Mouse (Mus musculus) lung, embryonic 14.5 days (tissue): Measurements from ENCODE around the gene Neurog1. TPM values are rescaled to one million over a fixed set of nuclear protein-coding genes. Genes with fewer than 3 reads are reported as not detected.

ENCODE experiments used
- ATAC-seq: fragments of 200-750 bp; cut with Nextera tagmentation; 2 replicates; pipeline ENCODE4 v1.8.0; 2017; ENCODE audit warnings: mild to moderate bottlenecking, moderate TSS enrichment, moderate library complexity; ENCODE audit not compliant: insufficient read depth
- DNase-seq: peaks from one replicate; pipeline ENCODE4 v3.0.0-alpha.2; 2015
- H3K27ac ChIP-seq: fragments of 300-500 bp; sonication (generic); 2 replicates; pipeline ENCODE4 v1.5.1; 2014; ENCODE audit warnings: low read depth, mild to moderate bottlenecking, moderate library complexity
- H3K27me3 ChIP-seq: fragments of 300-500 bp; sonication (generic); 2 replicates; pipeline ENCODE4 v1.6.1; 2014; ENCODE audit warnings: low read length, control low read depth; ENCODE audit not compliant: insufficient read depth
- H3K36me3 ChIP-seq: fragments of 300-500 bp; sonication (generic); 2 replicates; pipeline ENCODE4 v1.6.1; 2014; ENCODE audit warnings: control low read depth; ENCODE audit not compliant: insufficient read depth
- H3K4me1 ChIP-seq: fragments of 300-500 bp; sonication (generic); 2 replicates; pipeline ENCODE4 v1.6.1; 2014; ENCODE audit warnings: antibody characterized with exemption, control low read depth; ENCODE audit not compliant: insufficient read depth
- H3K4me2 ChIP-seq: fragments of 300-500 bp; sonication (generic); 2 replicates; pipeline ENCODE4 v1.6.1; 2014; ENCODE audit warnings: mild to moderate bottlenecking
- H3K4me3 ChIP-seq: fragments of 300-500 bp; sonication (generic); 2 replicates; pipeline ENCODE4 v1.5.1; 2014; ENCODE audit warnings: low read depth, low read length
- H3K9ac ChIP-seq: fragments of 300-500 bp; sonication (generic); 2 replicates; pipeline ENCODE4 v1.6.1; 2014
- H3K9me3 ChIP-seq: fragments of 300-500 bp; sonication (generic); 2 replicates; pipeline ENCODE4 v1.6.1; 2016; ENCODE audit warnings: low read depth, low read length, control low read depth
- CTCF ChIP-seq: IDR thresholded peaks from 2 replicates; pipeline ENCODE4 v1.5.1; 2016; ENCODE audit warnings: antibody characterized with exemption, low read depth
- whole genome bisulfite sequencing: fragments of 180-500 bp; shearing (Covaris S2); extraction: QIAGEN DNeasy Blood & Tissue Kit; methylation state at CpG from one replicate; pipeline ENCODE4 v1.1.7; 2014; 5-methylcytosine and 5-hydroxymethylcytosine counted together
- polyA plus RNA-seq: library from polyadenylated mRNA; unstranded; fragments of >200 nt; fragmentation: Nextera tagmentation; extraction: Ambion mirVana; gene quantifications from 2 replicates; pipeline ENCODE4 v1.2.1, GENCODE M21; 2014

Neurog1 gene
- polyA plus RNA-seq, 1 experiment from 2014 or later, result not detected

GRCm38 (mm10) chr13:56226175-56226954, 25.6 kb downstream of the Neurog1 start:
- H3K4me2 ChIP-seq, result no peak overlapping the region
- H3K9ac ChIP-seq, result no peak overlapping the region
- H3K36me3 ChIP-seq, result no peaks in the 10 kb centered on the region
- WGBS, result 20% methylated on average over 10 of the region's 10 CpGs
- DNase-seq, result peak; percentile 54
- ATAC-seq, result no peak
- no peak overlapping the region for H3K27ac ChIP-seq
- H3K27me3 ChIP-seq, result peaks cover 41% of the 10 kb centered on the region
- TF ChIP-seq CTCF, result no peak
- no peak overlapping the region for H3K4me3 ChIP-seq
- H3K4me1 ChIP-seq, result peaks cover 11% of the 10 kb centered on the region
- H3K9me3 ChIP-seq, result no peaks in the 10 kb centered on the region

DNA sequence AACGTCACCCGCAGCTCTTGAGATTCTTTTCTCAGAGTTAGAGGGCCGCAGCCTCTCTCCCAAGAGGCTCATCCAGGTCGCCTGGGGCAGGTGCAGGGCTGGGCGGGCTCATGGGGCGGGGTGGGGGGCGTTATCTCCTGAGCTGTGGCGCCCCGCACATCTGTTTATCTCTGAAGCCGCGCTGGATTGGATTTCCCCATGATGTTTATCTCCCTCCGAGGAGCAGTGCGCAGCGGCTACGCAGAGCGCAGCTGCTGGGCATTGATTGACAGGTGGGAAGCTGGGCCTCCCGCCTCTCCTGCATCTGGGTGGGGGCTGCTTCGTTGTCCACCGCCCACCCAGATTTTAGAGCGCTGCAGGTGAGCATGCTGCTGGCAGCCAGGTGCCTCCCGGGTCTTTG, 28.3 kb downstream of the Neurog1 start:
- Histone ChIP-seq H3K27ac (no peak overlapping the region), H3K4me2 (no peak overlapping the region), H3K9me3 (no peaks in the 10 kb centered on the region), H3K36me3 (no peaks in the 10 kb centered on the region), H3K9ac (no peak overlapping the region), H3K4me1 (peaks cover 11% of the 10 kb centered on the region), H3K27me3 (peaks cover 49% of the 10 kb centered on the region), H3K4me3 (no peak overlapping the region)
- 6% methylated on average over 21 of the region's 21 CpGs for WGBS
- TF ChIP-seq CTCF, result no peak
- no peak for ATAC-seq
- no peak for DNase-seq

DNA sequence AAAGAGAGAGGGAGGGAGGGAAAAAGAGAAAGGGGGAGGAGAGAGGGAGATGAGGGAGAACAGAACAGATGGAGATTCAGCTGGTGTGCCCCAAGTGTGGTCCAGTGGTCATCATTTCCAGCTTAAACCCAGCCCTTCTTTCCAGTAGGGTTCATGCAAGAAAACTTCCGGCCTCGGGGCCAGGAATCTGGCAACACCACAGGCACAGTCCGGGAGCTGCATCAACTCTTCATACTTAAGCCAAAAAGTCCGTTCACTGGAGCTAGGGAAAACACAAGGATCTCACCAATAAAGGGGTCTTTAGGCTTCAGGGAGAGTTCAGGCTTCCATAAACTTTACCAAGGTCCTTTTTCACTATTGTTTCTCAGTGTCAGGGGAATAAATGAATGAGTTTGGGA, 29.1 kb downstream of the Neurog1 start:
- Histone ChIP-seq H3K4me1 (peaks cover 11% of the 10 kb centered on the region), H3K27me3 (peaks cover 49% of the 10 kb centered on the region), H3K27ac (no peak overlapping the region), H3K4me3 (no peak overlapping the region), H3K4me2 (no peak overlapping the region), H3K9me3 (no peaks in the 10 kb centered on the region), H3K9ac (no peak overlapping the region), H3K36me3 (no peaks in the 10 kb centered on the region)
- WGBS, result 6% methylated on average over 4 of the region's 4 CpGs
- TF ChIP-seq CTCF, result no peak
- ATAC-seq (no peak), DNase-seq (peak; percentile 50)

GRCm38 (mm10) chr13:56221995-56222848, 29.7 kb downstream of the Neurog1 start:
- H3K9ac ChIP-seq, result peak overlapping the region; percentile 29
- WGBS, result 3% methylated on average over 50 of the region's 50 CpGs
- H3K4me1 ChIP-seq, result peaks cover 11% of the 10 kb centered on the region
- peak overlapping the region; percentile 85 for H3K4me2 ChIP-seq
- no peak overlapping the region for H3K27ac ChIP-seq
- peak overlapping the region; percentile 41 for H3K4me3 ChIP-seq
- H3K36me3 ChIP-seq, result no peaks in the 10 kb centered on the region
- TF ChIP-seq CTCF, result no peak
- ATAC-seq, result peak; percentile 69
- peak; percentile 73 for DNase-seq
- H3K9me3 ChIP-seq, result no peaks in the 10 kb centered on the region
- peaks cover 46% of the 10 kb centered on the region for H3K27me3 ChIP-seq

DNA sequence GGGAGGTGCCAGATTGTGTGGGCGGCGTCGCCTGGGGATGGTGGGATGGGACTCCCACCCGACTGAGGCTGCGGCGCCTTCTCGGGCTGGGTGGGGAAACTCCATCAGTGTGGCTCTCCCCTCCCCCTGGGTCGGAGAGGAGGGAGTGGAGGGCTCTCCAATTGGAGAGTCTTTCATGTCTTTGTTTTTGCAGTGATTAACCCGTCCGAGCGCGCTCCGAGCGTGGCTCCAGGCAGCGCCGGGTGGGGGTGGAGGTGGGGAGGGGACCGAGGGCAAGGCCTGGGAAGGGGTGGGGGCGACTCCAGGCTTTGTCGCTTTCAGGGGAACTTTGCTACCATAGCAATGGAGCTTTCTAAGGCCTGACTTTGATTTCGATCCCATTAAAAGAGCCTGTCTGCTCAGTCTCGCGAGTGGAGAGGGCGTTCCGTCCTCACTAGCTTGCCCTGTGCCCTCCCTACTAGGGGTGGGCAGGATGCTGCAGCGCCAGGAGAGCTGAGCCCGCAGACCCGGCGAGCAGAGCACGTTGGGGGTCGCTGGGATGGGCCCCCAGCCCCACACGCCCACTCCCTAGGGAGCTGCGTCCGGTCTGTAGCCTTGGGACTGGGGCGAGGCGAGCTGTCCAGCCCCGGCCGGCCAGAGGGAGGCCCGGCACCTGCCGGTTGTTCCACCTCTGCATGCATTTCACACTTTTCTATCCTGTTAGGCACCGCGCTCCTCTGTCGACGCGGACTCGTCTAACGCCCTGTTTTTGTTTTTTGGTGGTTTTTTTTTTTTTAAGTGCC, 30.6 kb downstream of the Neurog1 start:
- Histone ChIP-seq H3K4me2 (peak overlapping the region; percentile 85), H3K4me3 (peak overlapping the region; percentile 41), H3K27ac (no peak overlapping the region), H3K36me3 (no peaks in the 10 kb centered on the region), H3K4me1 (peaks cover 11% of the 10 kb centered on the region), H3K9me3 (no peaks in the 10 kb centered on the region), H3K9ac (peak overlapping the region; percentile 38), H3K27me3 (peaks cover 44% of the 10 kb centered on the region)
- no peak for TF ChIP-seq CTCF
- WGBS, result under 1% methylated on average over 46 of the region's 46 CpGs
- peak; percentile 56 for DNase-seq
- peak; percentile 68 for ATAC-seq

GRCm38 (mm10) chr13:56219254-56219653, 32.7 kb downstream of the Neurog1 start:
- no peak overlapping the region for H3K27ac ChIP-seq
- peaks cover 37% of the 10 kb centered on the region for H3K27me3 ChIP-seq
- H3K9me3 ChIP-seq, result no peaks in the 10 kb centered on the region
- TF ChIP-seq CTCF, result no peak
- H3K4me3 ChIP-seq, result no peak overlapping the region
- peaks cover 11% of the 10 kb centered on the region for H3K4me1 ChIP-seq
- no peak overlapping the region for H3K4me2 ChIP-seq
- no peaks in the 10 kb centered on the region for H3K36me3 ChIP-seq
- WGBS, result 55% methylated on average over 9 of the region's 9 CpGs
- no peak for ATAC-seq
- H3K9ac ChIP-seq, result no peak overlapping the region
- no peak for DNase-seq
